In genomic region chr6:88756992-88757391, GRCm38 (mm10) we compare ENCODE assay signal across 17 mouse cellular contexts. TPM values are rescaled to one million over a fixed set of nuclear protein-coding genes. Genes with fewer than 3 reads are reported as not detected.
DNase-seq lines count a peak whose midpoint lies in the region; ATAC-seq and TF ChIP-seq lines count a peak whose summit lies in the region.
"Had no signal": no experiment of that assay in that cellular context is flagged by ENCODE, and none has a peak within 500 bp of the region (broad histone marks: within the 10 kb centered on the region; RNA-seq: fewer than 3 reads in every experiment).

No protein-coding gene starts in this region.

- intact Hi-C loops in gastrocnemius, adult 2 months (cut with DNase I): no loop called here
- intact Hi-C loops in gastrocnemius, postnatal 36 days (cut with DNase I): loop anchor here (2.0 kb wide), 1 partner anchor 14 kb away; no protein-coding TSS in a partner anchor

- H3K9ac ChIP-seq in liver, embryonic 15.5 days: 0 out of 2 replicates have a peak overlapping the region, but pooled peaks have one; percentile 9
- H3K9ac ChIP-seq in kidney, embryonic 15.5 days: no peak overlapping the region
- no peak overlapping the region for H3K9ac ChIP-seq in hindbrain, embryonic 16.5 days (ENCODE audit: low read depth, low read length)
- H3K9ac ChIP-seq: forebrain, postnatal 0 days; limb, embryonic 13.5 days had no signal

- 72% methylated on average over 4 of the region's 4 CpGs for WGBS in liver, embryonic 15.5 days (ENCODE audit: insufficient replicate concordance)
- WGBS in kidney, embryonic 15.5 days: 81% methylated on average over 4 of the region's 4 CpGs
- WGBS in hindbrain, embryonic 16.5 days: 86% methylated on average over 4 of the region's 4 CpGs

- TF ChIP-seq CTCF in gastrocnemius, adult 2 months (IDR thresholded peaks at IDR 0.05): no peak

- H3K27ac ChIP-seq in gastrocnemius, adult 2 months: peak overlapping the region; percentile 74
- H3K27ac ChIP-seq in liver, embryonic 15.5 days (replicated peaks): peak overlapping the region; percentile 98
- no peak overlapping the region for H3K27ac ChIP-seq in kidney, embryonic 15.5 days
- H3K27ac ChIP-seq in hindbrain, embryonic 16.5 days (ENCODE audit: low read depth, low read length): no peak overlapping the region
- H3K27ac ChIP-seq: kidney, postnatal 0 days; limb, embryonic 13.5 days had no signal

- peaks cover 26% of the 10 kb centered on the region; the same call in 1 of the 2 replicates for H3K36me3 ChIP-seq in liver, embryonic 15.5 days (replicated peaks)
- no peaks in the 10 kb centered on the region for H3K36me3 ChIP-seq in kidney, embryonic 15.5 days
- H3K36me3 ChIP-seq in hindbrain, embryonic 16.5 days (ENCODE audit: control insufficient read depth, insufficient read depth, low read length): no peaks in the 10 kb centered on the region
- H3K36me3 ChIP-seq: limb, embryonic 13.5 days had no signal

- ATAC-seq in liver, embryonic 15.5 days (ENCODE audit: insufficient read depth): no peak
- ATAC-seq in kidney, embryonic 15.5 days (replicated peaks; ENCODE audit: low FRiP score): no peak
- ATAC-seq in hindbrain, embryonic 16.5 days: no peak
- ATAC-seq: forebrain, postnatal 0 days; intestine, embryonic 16.5 days had no signal

- H3K4me1 ChIP-seq in liver, embryonic 15.5 days (replicated peaks): peaks cover 95% of the 10 kb centered on the region
- H3K4me1 ChIP-seq in kidney, embryonic 15.5 days: peaks cover 69% of the 10 kb centered on the region
- peaks cover 30% of the 10 kb centered on the region for H3K4me1 ChIP-seq in hindbrain, embryonic 16.5 days (ENCODE audit: control insufficient read depth, insufficient read depth, low read depth, low read length)

- H3K27me3 ChIP-seq in liver, embryonic 15.5 days: no peaks in the 10 kb centered on the region
- no peaks in the 10 kb centered on the region for H3K27me3 ChIP-seq in kidney, embryonic 15.5 days
- no peaks in the 10 kb centered on the region for H3K27me3 ChIP-seq in hindbrain, embryonic 16.5 days (replicated peaks; ENCODE audit: control insufficient read depth, insufficient read depth, low read length)
- H3K27me3 ChIP-seq: limb, embryonic 13.5 days had no signal

- no peak for DNase-seq in gastrocnemius, adult 2 months
- no peak for DNase-seq in gastrocnemius, postnatal 36 days
- DNase-seq in lung, postnatal 25 days (ENCODE audit: low spot score): peak; percentile 37
- no peak for DNase-seq in lung, postnatal 10 days
- no peak for DNase-seq in urinary bladder, postnatal 10 days (ENCODE audit: low spot score)
- DNase-seq: adrenal gland, postnatal 36 days; cerebellum, adult 9-11 months; forebrain, postnatal 0 days; heart, adult 18-20 months; right cerebral cortex, postnatal 25 days had no signal

- peak overlapping the region; percentile 79; the same call in 1 of the 2 replicates for H3K4me2 ChIP-seq in liver, embryonic 15.5 days
- no peak overlapping the region for H3K4me2 ChIP-seq in kidney, embryonic 15.5 days
- H3K4me2 ChIP-seq in hindbrain, embryonic 16.5 days (ENCODE audit: low read length): no peak overlapping the region
- H3K4me2 ChIP-seq: limb, embryonic 13.5 days; midbrain, embryonic 11.5 days had no signal

- H3K4me3 ChIP-seq in gastrocnemius, adult 2 months: no peak overlapping the region
- no peak overlapping the region for H3K4me3 ChIP-seq in liver, embryonic 15.5 days (replicated peaks)
- H3K4me3 ChIP-seq in kidney, embryonic 15.5 days (replicated peaks): no peak overlapping the region
- H3K4me3 ChIP-seq in hindbrain, embryonic 16.5 days (ENCODE audit: low read length): no peak overlapping the region
- H3K4me3 ChIP-seq: limb, embryonic 13.5 days had no signal

- H3K9me3 ChIP-seq in liver, embryonic 15.5 days (replicated peaks): no peaks in the 10 kb centered on the region
- no peaks in the 10 kb centered on the region for H3K9me3 ChIP-seq in kidney, embryonic 15.5 days (replicated peaks)
- no peaks in the 10 kb centered on the region for H3K9me3 ChIP-seq in hindbrain, embryonic 16.5 days (ENCODE audit: control insufficient read depth, low read length)
- H3K9me3 ChIP-seq: limb, embryonic 13.5 days had no signal

RNA-seq across cellular contexts. Expression of gene Mgll, which starts 32.8 kb away (rescaled TPM):
- 10 to 100 TPM; 22.5 to 46.8 TPM for total RNA-seq in gastrocnemius, adult 2 months (2021)
- total RNA-seq in gastrocnemius, postnatal 36 days (2021): 10 to 100 TPM; 36.6 to 37.6 TPM
- 69.7 and 71.6 TPM in 2 replicates for polyA plus RNA-seq in liver, embryonic 15.5 days (2015; fragmentation: Nextera tagmentation; extraction: Ambion mirVana)
- 38.6 and 39.0 TPM in 2 replicates for polyA plus RNA-seq in kidney, embryonic 15.5 days (2015; fragmentation: Nextera tagmentation; extraction: Ambion mirVana)
- 79.1 and 96.8 TPM in 2 replicates for polyA plus RNA-seq in hindbrain, embryonic 16.5 days (2015; fragmentation: Nextera tagmentation; extraction: Ambion mirVana)

Comparison
In these comparisons a context has a peak if more than half of its experiments do, and no peak if none do; other contexts are left out.
1. H3K27ac ChIP-seq: peak in gastrocnemius, adult 2 months (single experiment) and liver, embryonic 15.5 days (single experiment); none in kidney, embryonic 15.5 days (single experiment) and hindbrain, embryonic 16.5 days (single experiment).